Mouse (Mus musculus): ENCODE measurements around the gene Atxn7l1. TPM values are rescaled to one million over a fixed set of nuclear protein-coding genes. Genes with fewer than 3 reads are reported as not detected.

Gene Atxn7l1
- polyA plus RNA-seq, 1 experiment, result 90.6 TPM

DNA sequence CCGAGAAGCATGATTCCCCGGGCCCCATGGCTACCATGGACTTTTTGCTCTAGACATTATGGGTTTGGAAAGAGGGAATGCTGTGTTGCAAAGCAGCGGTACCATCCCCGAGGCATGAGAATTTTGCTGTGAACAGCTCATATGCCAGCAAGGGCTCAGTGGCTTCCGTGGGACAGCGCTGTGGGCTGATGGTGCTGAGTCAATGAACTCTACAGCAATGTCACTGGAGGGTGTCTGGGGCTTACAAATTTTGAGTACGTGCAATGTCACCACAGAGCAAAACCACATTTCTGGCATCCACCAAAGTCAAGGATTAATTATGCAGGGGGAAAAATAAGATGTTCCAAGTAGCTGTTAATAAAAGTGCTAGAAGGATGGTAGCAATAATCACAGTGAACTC lies 42.6 kb downstream of the Atxn7l1 start:
- Histone ChIP-seq H3K4me3 (ENCODE audit: insufficient read depth, low read length) (no peak overlapping the region), H3K4me1 (ENCODE audit: control insufficient read depth, insufficient read depth, low read length) (peaks cover 5% of the 10 kb centered on the region), H3K27ac (ENCODE audit: insufficient read depth, low read depth, low read length) (no peak overlapping the region)
- no peak for TF ChIP-seq POLR2A (IDR thresholded peaks at IDR 0.05; ENCODE audit: borderline replicate concordance, low read depth, low read length)
- TF ChIP-seq CTCF (IDR thresholded peaks at IDR 0.05; ENCODE audit: low read depth, low read length), result no peak

DNA sequence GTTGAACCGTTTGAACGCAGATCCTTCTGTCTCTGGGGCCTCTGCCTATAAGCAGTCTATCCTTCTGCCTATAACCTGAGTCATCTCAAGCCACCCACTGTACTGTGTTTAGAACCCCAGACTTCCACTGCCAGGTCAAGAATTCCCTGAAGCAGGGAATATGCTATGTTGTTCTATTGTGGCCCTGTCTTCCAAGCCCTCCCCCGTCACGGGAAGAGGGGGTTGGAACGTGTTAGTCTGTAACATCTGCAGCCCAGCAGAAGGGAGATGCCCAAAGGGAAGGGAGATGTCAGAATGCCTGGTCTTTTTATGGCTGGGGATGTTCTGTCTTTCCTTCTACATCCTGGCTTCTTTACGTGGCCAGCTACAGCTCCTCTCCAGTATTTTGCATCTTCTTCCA lies 43.1 kb downstream of the Atxn7l1 start:
- Histone ChIP-seq H3K4me1 (ENCODE audit: control insufficient read depth, insufficient read depth, low read length) (peaks cover 5% of the 10 kb centered on the region), H3K4me3 (ENCODE audit: insufficient read depth, low read length) (no peak overlapping the region), H3K27ac (ENCODE audit: insufficient read depth, low read depth, low read length) (no peak overlapping the region)
- TF ChIP-seq CTCF (IDR thresholded peaks at IDR 0.05; ENCODE audit: low read depth, low read length) (no peak), POLR2A (IDR thresholded peaks at IDR 0.05; ENCODE audit: borderline replicate concordance, low read depth, low read length) (no peak)

DNA sequence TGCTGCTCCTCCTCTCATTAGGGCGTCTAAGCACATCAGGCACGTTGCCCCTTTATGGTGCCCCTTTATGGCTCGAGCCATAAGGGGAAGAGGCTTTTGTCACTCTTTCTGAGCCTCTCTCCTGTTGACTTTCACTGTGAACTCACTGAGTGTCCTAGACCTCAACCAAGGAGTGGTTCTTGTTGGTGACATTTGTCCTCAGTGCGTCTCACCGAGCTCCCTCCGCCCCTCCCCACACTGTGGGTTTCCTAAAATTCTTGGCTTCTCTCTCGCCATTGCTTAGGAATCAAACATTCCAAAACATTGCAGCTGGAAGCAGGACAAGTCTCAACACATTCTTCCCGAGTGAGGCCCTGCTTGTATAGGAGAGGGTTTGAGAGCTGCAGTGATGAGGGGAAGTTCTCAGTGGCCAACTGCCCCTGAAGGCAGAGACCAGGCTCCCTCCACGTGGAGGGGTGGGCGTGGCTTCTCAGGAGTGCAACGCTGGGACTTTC lies 46.0 kb downstream of the Atxn7l1 start:
- TF ChIP-seq CTCF (IDR thresholded peaks at IDR 0.05; ENCODE audit: low read depth, low read length), result no peak
- no peak for TF ChIP-seq POLR2A (IDR thresholded peaks at IDR 0.05; ENCODE audit: borderline replicate concordance, low read depth, low read length)
- Histone ChIP-seq H3K27ac (ENCODE audit: insufficient read depth, low read depth, low read length) (no peak overlapping the region), H3K4me1 (ENCODE audit: control insufficient read depth, insufficient read depth, low read length) (peaks cover 5% of the 10 kb centered on the region), H3K4me3 (ENCODE audit: insufficient read depth, low read length) (no peak overlapping the region)

DNA sequence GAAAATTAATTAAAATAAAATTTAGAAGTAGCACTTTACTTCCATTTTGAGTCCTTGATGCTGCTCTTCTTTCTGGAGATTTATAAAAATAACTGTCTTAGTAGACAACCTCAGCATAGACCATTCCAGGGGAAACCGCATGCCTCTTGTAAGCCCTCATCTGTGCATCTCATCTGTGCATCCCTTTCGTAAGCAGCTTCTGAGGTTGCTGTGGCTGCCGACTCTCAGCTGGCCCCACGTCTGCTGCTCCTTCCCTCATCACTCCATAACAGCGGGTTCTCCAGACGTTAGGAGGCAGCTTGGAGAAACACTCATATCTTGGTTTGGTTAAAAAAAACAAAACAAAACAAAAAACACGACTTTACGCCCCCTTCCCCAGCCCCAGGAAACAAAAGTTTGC lies 47.7 kb downstream of the Atxn7l1 start:
- no peak for TF ChIP-seq CTCF (IDR thresholded peaks at IDR 0.05; ENCODE audit: low read depth, low read length)
- no peak overlapping the region for H3K27ac ChIP-seq (ENCODE audit: insufficient read depth, low read depth, low read length)
- H3K4me3 ChIP-seq (ENCODE audit: insufficient read depth, low read length), result no peak overlapping the region
- H3K4me1 ChIP-seq (ENCODE audit: control insufficient read depth, insufficient read depth, low read length), result peaks cover 5% of the 10 kb centered on the region

DNA sequence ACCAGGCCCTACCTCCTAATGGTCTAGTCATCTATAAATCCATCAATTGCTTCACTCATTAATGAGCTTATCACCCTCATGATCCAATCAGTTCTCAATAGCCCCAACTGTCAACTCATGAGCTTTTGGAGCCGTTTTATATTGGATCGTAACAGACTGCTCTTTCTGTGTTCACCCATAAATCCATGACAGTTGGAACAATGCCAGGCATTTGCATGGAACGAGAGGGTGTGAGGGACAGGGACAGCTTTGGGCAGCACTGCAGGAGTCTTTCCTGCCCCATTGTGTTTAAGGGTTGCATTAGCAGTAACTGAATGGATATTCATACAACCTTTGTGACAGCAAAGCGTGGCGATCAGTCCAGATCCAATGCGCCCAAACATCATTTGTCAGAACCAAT lies 49.8 kb downstream of the Atxn7l1 start:
- Histone ChIP-seq H3K27ac (ENCODE audit: insufficient read depth, low read depth, low read length) (no peak overlapping the region), H3K4me1 (ENCODE audit: control insufficient read depth, insufficient read depth, low read length) (peaks cover 5% of the 10 kb centered on the region), H3K4me3 (ENCODE audit: insufficient read depth, low read length) (no peak overlapping the region)
- TF ChIP-seq CTCF (IDR thresholded peaks at IDR 0.05; ENCODE audit: low read depth, low read length), result no peak
- no peak for TF ChIP-seq POLR2A (IDR thresholded peaks at IDR 0.05; ENCODE audit: borderline replicate concordance, low read depth, low read length)

DNA sequence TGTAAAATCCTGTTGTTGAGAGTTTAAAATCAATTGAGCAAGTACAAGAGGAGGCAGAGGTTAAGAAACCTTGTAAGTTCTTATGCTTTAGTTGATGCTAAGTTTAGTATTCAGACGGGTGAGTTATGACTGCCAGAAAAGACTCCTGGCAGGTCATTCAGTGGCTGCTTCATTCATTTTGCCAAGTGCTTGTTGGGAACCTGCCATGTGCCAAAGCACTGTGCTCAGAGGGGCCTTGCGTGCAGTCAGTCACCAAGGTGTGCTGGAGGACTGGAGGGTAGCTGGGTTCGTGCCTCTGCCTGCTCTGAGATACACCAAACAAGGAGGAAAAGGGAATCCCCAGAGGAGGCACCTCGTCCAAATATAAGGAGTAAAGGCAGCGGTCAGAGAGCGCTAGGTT lies 50.3 kb downstream of the Atxn7l1 start:
- no peak overlapping the region for H3K4me3 ChIP-seq (ENCODE audit: insufficient read depth, low read length)
- peaks cover 5% of the 10 kb centered on the region for H3K4me1 ChIP-seq (ENCODE audit: control insufficient read depth, insufficient read depth, low read length)
- H3K27ac ChIP-seq (ENCODE audit: insufficient read depth, low read depth, low read length), result no peak overlapping the region
- TF ChIP-seq POLR2A (IDR thresholded peaks at IDR 0.05; ENCODE audit: borderline replicate concordance, low read depth, low read length), result no peak
- TF ChIP-seq CTCF (IDR thresholded peaks at IDR 0.05; ENCODE audit: low read depth, low read length), result no peak

DNA sequence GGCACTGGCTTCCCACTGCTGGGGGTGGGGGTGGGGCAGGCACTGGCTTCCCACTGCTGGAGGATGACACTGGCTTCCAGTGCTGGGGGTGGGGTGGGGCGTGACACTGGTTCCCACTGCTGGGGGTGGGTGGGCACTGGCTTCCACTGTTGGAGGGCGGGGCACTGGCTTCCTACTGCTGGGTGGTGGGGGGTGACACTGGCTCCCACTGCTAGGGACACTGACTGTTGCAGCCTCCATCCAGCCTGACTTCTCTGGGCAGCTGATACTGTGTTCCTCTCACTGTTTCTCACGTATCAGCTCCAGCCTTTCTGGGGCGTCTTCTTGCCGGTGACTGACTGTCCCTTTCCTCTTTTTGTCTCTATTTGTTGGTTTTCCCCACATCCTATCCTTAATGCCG lies 53.6 kb downstream of the Atxn7l1 start:
- H3K4me3 ChIP-seq (ENCODE audit: insufficient read depth, low read length), result no peak overlapping the region

DNA sequence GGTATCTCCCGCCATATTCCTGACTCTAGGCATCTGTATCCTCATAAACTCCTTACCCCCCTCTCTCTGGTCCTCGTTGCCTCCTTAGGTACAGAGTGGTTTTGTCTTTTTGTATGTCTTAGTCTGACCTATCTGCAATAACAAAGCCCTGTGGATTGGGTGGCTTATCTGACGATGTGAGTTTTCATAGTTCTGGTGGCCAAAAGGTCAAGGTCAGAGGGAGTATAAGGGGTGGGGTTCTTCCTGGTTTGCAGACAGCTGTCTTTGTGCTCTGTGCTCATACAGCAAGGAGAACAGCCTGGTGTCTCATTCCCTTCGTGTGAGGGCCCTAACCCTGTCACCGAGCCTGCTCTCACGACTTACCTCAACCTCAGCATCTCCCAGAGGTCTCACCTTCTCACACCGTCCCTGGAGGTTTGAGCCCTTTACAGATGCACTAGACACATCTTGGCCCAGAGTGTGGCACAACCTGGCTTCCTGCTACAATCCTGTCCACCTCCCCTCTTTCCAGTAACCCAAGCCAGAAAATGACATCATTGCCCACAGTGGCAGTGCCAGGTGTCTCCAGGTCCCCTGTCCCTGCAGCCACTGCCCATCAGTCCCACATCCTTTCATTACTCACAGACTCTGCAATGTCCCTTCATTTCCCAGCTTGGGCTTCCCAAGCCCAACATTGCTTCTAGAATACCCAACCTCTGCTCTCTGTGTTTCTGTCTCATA lies 54.2 kb downstream of the Atxn7l1 start:
- TF ChIP-seq CTCF (IDR thresholded peaks at IDR 0.05; ENCODE audit: low read depth, low read length) (no peak), POLR2A (IDR thresholded peaks at IDR 0.05; ENCODE audit: borderline replicate concordance, low read depth, low read length) (no peak)
- Histone ChIP-seq H3K4me3 (ENCODE audit: insufficient read depth, low read length) (no peak overlapping the region), H3K4me1 (ENCODE audit: control insufficient read depth, insufficient read depth, low read length) (no peaks in the 10 kb centered on the region), H3K27ac (ENCODE audit: insufficient read depth, low read depth, low read length) (no peak overlapping the region)

More for the DNA sequence above, 53.6 kb downstream of the Atxn7l1 start:
- TF ChIP-seq CTCF (IDR thresholded peaks at IDR 0.05; ENCODE audit: low read depth, low read length), result no peak
- no peak for TF ChIP-seq POLR2A (IDR thresholded peaks at IDR 0.05; ENCODE audit: borderline replicate concordance, low read depth, low read length)
- Histone ChIP-seq H3K27ac (ENCODE audit: insufficient read depth, low read depth, low read length) (no peak overlapping the region), H3K4me1 (ENCODE audit: control insufficient read depth, insufficient read depth, low read length) (no peaks in the 10 kb centered on the region)

DNA sequence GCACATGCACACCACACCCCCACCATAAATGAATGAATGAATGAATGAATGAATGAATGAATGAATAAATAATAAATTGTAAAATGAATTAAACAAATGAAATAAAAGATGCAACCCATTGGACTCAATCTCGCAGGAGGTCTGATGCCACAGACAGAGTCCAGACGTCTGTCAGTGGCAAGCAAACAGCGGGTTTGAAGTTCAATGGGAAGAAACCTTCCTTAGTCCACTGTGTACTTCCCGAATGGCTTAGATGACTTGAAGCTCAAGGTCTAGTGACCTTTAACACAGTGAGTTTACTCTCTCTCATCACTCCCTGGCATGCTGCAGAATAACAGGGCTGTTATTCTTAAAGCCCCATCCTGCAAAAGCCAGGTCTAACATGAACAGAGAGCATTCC lies 57.8 kb downstream of the Atxn7l1 start:
- no peaks in the 10 kb centered on the region for H3K4me1 ChIP-seq (ENCODE audit: control insufficient read depth, insufficient read depth, low read length)
- H3K4me3 ChIP-seq (ENCODE audit: insufficient read depth, low read length), result no peak overlapping the region
- H3K27ac ChIP-seq (ENCODE audit: insufficient read depth, low read depth, low read length), result no peak overlapping the region
- TF ChIP-seq CTCF (IDR thresholded peaks at IDR 0.05; ENCODE audit: low read depth, low read length) (no peak), POLR2A (IDR thresholded peaks at IDR 0.05; ENCODE audit: borderline replicate concordance, low read depth, low read length) (no peak)

DNA sequence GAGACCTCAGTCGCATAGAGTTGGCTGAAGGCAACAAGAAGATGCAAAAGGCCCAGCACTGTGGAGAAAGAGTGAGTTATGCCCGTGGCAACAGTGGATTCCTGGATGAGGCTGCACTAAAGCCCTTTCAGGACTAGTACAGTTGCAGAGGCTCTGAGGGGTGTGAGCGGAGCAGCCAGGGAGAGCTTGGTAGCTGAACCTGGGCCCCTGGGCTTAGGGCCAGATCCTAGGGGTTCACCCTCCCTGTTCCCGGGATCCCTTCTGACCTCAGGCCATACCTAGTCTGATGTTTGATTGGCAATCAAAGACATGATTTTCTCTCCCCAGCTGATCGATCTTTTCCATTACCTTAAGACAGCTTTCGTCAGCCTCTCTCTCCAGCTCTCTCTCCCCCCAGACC lies 58.8 kb downstream of the Atxn7l1 start:
- H3K4me3 ChIP-seq (ENCODE audit: insufficient read depth, low read length), result no peak overlapping the region
- H3K4me1 ChIP-seq (ENCODE audit: control insufficient read depth, insufficient read depth, low read length), result no peaks in the 10 kb centered on the region
- H3K27ac ChIP-seq (ENCODE audit: insufficient read depth, low read depth, low read length), result no peak overlapping the region
- TF ChIP-seq CTCF (IDR thresholded peaks at IDR 0.05; ENCODE audit: low read depth, low read length) (no peak), POLR2A (IDR thresholded peaks at IDR 0.05; ENCODE audit: borderline replicate concordance, low read depth, low read length) (no peak)

All from bone marrow macrophage, adult 2 months (primary cell).